Mouse (Mus musculus) urinary bladder, postnatal 14 days (tissue): Measurements from ENCODE around the gene Acot3.
"Not testable (repeated sequence)": the region's sequence is repeated elsewhere in the genome, so short reads cannot be mapped to it uniquely, and the experiment has no call there.

Experiments used
- DNase-seq: peaks from one replicate; pipeline ENCODE4 v3.0.0; 2021; ENCODE audit warnings: low spot score

Gene Acot3

DNA sequence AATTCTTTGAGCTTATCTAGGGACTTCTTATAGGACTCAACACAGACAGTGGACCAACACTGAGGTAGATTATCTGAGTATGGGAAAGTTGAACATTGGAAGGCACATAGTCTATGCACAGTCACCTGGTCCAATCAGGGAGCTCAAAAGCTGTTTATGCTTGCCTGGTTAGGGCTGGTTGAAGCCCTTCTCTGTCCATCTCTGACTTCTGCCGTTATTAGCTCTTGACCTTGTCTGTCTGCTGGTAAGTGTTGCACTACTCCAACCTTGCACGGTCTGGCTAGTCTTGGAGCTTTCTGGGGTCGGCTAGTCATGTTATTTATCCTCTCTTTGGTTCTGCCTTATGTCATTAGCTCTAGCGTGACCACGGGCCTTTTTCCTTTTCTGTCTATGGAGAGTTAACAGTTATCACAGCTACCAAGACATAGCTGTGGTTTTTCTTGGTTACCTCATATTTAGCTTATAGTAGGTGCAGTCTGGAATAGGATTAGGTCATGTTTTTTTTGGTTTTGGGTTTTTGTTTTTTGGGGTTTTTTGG, at the start of gene Acot3:
Gene Acot3 (plus strand): TSS at position 208 of the 538 bp plus-strand sequence.
- DNase-seq = no peak

DNA sequence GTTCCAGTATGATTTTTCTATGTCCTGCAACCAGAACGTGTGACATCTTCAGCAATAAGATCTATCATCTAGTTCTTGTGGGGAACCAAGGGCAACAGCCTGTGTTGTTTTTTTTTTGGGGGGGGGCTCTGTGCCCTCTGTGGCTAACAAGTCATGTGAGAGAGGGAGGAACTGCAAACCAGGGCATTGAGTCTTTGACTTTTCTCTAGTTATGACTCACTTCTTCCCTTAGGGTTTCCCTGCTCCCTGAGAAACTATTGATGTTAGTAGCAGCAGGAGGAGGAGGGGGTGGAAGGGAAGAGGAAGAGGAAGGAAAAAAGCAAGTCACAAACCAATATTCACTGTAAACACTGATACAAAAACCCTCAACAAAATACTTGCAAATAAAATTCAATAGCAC, 48.1 kb upstream of the Acot3 start:
- DNase-seq = no peak

DNA sequence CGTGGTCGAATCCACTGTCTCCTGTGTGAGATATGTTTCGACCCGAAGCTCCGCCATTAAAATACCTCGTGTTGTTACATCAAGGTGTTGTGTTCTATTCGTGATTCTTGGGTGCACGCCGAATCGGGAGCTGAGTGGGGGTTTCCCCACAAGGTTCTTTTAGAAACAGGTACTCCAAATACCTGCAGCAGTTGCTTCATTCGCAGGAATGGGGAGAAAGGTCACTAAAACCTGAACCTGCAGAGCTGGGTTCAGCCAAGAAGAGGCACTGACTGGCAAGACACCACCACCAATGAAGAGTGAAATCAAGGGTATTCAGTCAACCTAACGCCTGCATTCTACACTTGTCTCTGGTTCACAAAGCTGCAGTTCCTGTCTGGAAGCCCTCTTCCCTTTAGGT, 43.7 kb upstream of the Acot3 start:
- DNase-seq = no peak

DNA sequence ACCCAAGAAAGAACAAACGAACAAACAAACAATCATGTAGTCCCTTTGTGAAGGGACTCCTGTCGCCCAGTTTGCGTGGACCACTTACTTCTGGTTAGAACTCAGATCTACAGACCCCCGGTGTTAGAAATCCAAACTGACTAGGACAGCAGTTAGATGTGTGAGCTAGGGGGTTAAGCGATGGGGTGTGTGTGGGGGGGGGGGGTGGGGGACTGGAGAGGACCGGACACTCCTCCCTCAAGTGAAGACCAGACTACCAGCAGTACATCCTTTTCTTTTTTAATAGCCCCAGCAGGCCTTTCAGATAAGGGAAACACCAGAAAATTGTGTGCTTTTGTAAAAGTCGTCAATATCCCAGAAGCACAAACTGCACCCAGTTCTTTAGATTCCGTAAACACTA, 43.2 kb upstream of the Acot3 start:
- no peak for DNase-seq

DNA sequence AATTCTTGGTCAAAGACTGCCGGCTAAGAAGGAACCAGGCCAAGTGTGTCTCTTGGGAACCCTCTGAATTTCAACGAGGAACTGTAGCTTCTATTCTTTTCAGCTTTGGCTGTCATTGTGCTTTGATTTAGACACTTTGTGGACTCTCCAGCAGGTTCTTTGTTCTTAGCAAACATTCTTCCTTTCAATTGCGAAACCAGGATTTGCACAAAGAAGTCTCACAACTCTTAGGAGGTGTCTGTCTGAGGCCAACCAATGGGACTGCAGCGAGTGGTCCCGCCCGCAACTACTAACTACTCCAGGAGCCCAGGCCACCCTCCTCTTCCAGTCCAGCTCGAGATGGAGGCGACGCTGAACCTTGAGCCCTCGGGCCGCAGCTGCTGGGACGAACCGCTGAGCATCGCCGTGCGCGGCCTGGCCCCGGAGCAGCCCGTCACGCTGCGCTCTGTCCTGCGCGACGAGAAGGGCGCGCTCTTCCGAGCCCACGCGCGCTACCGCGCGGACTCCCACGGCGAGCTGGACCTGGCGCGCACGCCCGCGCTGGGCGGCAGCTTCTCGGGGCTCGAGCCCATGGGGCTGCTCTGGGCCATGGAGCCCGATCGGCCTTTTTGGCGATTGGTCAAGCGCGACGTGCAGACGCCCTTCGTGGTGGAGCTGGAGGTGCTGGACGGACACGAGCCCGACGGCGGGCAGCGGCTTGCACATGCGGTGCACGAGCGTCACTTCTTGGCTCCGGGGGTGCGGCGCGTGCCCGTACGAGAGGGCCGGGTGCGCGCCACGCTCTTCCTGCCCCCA, 42.6 kb upstream of the Acot3 start, which contains the start of gene Acot1:
Gene Acot1 (plus strand): TSS at position 320 of the 795 bp plus-strand sequence.
- DNase-seq = peak; percentile 80

DNA sequence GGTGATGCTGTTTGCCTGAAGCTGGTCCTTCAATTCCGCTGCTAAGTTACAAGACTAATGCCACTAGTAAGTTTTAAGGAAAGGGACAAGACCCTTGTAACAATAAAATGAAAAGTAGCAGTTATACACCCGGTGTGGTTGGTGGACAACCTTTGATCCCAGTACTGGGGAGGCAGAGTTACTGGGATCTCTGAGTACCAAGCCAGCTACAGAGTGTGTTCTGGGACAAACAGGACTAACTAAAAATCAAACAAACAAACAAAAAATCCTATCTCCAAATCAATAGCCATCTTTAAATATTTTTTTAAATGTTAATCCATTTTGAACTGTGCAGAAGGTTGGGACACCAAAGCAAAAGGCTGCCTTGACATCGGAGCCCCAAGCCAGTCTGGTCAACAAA, 41.7 kb upstream of the Acot3 start:
- no peak for DNase-seq

DNA sequence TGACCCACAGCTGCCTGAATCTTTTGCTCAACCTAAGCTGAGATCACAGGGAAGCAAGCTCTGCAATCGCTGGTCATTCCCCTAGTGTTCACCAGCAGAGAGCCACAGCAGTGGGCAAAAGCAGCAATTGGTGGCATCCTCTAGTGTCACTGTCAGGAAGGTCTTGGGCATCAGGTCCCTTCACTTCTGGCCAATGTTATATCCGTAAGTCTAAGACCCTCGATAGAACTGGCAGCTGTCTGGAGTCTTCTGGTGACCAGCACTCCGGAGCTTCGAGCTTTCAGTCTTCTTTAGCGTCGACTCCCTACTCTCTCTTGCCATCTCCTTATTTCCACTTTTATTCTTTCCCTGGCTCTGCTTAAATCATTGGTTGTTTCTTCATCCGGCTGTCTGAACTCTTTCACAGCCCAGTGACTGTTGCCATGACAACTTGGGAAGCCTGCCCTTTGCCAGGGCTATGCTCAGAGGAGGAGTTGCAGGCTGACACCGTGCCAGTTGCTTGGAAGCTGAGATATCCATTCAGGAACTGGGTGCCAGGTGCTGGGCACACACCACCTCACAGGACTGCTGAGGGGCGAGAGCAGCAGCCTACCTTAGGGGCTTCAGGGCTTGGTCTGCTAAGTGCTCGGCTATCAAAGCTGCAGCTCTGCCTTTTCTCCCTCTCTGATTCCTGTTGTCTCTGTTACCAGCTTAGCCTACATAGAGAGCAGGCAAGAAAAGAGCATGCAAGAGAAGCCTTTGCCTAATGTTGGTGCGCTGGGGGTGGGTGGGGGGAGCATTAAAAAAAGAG, 40.5 kb upstream of the Acot3 start:
- DNase-seq = peak; percentile 76

DNA sequence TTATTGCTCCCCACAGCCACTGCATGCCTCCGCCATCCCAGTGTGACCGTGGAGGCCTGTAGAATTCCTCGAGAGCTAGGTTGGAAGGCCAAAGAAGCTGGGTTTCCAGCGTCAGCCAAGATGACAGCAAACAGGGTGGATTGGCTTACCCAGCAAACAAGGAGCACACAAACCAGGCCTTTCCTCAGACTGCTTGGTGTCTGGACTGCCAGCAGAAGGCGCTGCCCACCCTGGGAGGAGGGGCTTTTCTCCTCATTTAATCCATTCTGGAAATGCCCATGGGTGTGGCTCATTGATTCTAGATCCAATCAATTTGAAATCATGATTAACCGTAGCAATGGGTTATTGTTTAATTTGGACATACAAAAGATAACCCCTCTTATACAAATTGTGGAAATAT, 38.8 kb upstream of the Acot3 start:
- no peak for DNase-seq

DNA sequence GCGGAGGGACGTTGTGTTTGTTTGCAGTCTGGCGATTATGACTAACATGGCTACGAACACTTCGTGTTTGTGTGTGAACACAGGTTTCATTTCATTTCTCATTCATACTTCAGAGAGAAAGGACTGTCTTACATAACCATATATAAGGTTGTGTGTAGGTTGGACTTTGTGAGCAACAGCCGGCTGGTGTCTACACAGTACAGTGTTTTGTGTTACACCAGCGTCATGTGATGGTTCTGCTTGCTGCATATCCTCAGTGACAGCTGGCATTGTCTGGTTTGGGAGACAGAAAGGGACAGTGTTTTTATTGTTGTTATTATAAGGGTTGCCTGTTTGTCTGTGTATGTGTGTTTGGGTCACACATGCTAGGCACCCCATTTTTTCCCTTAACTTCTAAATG, 38.2 kb upstream of the Acot3 start:
- no peak for DNase-seq

DNA sequence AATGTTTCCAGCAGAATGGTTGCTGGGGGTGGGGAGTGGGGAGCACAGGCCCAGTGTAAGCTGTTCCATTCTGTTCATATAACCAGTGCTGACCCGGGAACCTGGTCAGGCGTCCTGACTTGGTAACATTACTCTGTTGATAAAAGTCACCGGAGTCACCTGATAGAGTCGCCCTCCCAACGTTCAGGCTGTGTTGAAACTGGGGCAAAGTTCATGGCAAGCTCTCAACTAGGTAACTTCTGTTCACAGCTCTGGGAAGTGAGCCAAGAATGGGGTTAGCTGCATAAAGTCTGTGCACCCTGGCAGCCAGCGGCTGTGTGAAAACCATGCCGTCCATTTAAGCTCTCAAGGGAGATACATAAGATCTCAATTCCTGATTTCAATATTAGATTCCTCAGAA, 31.4 kb upstream of the Acot3 start:
- DNase-seq = peak; percentile 86

DNA sequence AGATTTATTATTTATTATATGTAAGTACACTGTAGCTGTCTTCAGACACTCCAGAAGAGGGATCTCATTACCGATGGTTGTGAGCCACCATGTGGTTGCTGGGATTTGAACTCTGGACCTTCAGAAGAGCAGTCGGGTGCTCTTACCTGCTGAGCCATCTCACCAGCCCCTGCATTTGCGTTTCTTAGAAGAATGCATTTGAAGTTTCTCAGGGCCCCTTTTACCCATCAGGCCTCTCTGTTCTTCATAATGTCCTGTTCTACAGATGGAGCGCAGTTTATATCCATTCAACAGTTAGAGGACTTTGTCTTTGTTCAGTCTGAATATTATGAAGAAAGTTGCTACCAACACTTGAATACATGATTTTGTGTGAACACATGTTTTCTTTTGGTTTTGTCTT, 29.7 kb upstream of the Acot3 start:
- DNase-seq = not testable (repeated sequence)

DNA sequence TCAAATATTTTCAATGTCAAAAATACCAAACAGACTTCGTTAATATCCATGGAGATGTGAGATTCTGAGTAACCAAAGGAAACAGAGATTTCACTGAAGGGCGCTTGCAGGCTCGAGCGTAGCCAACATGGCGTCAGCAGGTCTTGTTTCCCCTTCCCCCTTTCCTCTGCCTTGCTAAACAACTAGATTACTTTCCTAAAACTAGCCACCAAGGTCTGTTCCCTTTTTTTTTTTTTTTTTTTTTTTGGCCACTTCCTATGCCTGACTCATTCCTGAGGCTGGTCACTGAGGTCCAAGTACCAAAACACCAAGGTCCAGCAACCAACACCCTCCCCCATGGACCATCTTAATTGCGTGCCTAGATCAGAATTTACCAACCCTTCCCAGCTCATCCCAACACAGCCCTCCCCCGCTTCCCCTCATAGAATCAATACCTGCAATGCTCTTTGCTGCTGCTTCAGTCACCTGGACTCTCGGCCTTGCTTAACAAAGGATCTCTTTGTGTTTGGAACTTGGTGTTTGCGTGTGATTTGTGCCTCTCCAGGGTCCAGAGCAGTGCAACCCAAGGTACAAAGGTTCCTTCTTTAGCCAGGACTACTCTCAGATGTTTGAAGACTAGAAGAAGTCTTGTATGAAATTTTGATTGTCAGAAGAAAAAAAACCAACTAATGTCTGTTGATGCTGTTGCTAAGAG, 28.7 kb upstream of the Acot3 start:
- DNase-seq = no peak

DNA sequence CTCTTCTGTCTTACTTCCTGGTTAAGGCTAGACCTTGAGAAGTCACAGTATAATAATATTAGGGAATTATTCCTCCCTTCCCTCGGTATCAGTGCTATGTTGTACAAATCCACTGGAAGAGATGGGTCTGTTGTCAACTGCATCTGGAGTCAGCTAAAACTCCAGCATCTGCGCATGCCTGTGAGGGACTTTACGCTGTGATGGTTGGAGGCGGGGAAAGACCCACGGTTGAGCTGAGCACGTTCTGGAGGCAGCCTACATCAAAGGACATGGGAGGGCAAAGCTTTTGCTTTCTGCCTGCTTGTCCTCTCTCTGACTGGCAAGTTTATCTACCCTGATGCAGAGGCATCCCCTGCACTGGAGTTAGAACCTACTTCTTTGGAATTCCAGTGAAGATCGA, 26.1 kb upstream of the Acot3 start:
- no peak for DNase-seq

DNA sequence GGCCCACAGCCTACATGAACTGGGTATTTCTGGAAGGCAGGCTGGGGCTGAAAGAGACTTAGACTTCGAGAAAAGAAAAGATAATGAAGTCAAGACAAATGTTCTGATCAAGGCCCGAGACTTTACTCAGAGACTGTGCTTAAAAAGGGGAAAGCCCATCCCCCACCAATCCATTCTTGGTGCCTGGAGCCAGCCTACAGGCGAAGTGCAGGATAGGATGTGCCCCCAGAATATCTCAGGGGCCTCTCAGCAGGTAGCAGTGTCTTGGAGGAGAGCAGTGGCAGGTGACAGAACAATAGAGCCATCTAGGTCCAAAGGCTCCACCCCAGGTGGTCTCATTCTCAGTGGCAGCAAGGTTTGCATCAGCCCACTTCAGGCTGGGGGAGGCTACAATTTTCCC, 23.6 kb upstream of the Acot3 start:
- not testable (repeated sequence) for DNase-seq

DNA sequence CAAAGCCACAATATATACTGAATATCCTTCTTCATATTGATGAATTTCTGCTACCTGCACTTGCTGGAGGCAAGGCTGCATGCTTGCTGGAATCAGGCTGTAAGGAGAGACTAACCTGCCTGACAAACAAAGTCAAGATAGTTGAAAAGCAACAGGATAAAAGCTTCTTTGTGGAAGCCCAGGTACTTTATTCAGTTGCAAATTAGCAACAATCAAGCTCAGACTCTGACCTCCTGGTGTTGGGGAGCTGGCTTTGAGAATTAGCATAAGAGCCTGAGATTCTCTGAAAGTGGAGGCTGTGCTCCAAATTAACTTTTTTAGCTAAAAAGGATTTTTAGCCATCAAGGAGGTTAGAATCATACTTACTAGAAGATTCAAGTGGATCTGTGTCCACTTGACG, 22.9 kb upstream of the Acot3 start:
- DNase-seq = not testable (repeated sequence)

DNA sequence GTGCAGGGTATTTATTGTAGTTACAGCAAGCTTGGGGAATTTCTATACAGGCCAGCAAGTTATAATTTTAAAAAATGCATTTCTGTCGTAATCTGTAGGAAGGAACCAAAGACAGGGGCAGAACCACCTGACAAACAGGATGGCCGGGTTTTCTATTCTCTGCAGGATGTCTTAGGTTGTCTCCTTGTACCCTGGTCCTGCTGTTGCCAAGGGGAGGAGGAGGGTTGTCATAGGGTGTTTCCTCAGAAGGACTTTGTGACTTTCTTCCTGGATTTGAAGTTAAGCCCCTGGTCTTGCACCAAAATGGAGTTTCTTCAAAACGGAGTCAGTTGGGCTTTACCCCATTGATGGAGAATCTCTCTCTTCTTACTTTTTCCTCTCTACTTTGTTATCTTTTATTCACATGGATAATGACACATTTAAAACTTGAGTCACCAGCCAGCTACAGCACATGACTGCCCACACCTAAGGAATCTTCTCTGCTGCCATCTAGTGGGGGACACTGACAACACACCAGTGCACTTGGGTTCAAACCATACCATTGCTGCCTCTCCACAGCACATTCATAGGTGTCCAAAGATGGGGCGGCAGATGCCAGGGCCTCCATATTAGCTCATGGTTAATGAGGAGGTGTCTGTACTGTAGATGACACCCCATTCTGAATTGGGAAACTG, 21.1 kb upstream of the Acot3 start:
- peak; percentile 80 for DNase-seq

DNA sequence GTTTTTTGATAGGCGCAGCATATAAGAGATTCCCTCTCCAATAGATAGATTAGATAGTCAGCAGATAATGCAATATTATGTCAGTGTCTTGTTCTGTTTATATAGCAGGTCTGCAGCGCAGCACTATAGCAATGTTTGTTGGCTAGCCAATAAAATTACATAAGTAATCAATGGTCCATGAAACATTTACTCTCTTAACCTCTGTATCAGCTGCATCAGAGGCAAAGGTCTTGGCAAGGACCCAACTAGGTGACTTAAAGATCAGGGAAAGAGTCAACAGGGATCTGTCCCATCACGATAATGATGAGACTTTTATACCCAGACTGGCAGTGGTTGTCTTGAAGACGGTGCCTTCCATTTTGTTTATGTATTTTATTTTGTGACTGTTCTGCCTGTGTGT, 19.1 kb upstream of the Acot3 start:
- DNase-seq = no peak

DNA sequence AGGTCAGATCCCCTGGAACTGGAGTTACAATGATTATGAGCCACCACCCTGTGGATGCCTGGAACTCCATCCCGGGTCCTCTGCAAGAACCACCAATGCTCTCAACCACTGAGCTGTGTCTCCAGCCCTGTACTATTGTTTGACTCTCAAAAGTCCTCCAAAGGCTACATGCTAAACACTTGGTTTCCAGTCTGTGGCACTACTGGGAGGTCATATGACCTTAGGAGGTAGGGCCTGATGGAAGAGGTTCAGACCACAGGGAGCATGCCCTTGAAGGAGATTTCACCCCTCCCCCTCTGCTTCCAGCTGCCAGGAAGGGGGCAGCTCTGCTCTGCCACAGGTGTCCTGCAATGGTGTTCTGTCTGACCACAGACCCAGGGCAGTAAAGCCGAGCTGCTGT, 18.6 kb upstream of the Acot3 start:
- DNase-seq = not testable (repeated sequence)

DNA sequence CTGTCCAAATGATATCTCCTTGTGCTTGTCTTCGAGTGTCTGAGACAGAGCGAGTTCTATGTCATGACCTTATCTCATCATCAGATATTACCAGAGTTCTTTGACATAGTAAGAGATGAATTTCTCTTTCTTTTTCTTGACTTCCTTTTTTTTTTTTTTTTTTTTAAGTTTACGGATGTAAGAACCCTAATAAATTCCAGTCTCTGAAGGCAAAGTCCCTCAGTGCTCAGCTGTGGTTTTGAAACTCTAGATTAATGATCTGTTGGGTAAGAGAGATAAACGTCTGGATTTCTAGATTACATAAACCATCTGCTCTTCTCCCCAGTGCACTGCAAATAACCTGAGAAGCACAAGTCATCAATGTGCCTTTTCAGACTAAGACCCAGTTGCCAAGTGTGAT, 17.8 kb upstream of the Acot3 start:
- no peak for DNase-seq

DNA sequence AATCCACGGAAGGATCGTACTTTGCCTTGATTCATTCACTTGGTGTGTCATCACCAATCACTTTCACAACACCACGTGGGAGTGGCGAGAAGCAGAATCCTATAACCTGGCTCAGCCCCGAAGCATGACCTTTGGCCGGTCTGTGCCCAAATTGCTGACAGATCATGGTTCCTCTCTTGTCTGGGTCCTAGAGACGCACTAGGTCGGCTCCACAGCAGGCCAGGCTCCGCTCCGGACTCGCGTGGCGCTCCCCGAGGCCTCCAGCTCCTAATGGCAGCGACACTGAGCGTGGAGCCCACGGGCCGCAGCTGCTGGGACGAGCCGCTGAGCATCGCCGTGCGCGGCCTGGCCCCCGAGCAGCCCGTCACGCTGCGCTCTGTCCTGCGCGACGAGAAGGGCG, 13.7 kb upstream of the Acot3 start, which contains the start of gene Acot4:
Gene Acot4 (plus strand): TSS at position 139 of the 400 bp plus-strand sequence.
- not testable (repeated sequence) for DNase-seq

DNA sequence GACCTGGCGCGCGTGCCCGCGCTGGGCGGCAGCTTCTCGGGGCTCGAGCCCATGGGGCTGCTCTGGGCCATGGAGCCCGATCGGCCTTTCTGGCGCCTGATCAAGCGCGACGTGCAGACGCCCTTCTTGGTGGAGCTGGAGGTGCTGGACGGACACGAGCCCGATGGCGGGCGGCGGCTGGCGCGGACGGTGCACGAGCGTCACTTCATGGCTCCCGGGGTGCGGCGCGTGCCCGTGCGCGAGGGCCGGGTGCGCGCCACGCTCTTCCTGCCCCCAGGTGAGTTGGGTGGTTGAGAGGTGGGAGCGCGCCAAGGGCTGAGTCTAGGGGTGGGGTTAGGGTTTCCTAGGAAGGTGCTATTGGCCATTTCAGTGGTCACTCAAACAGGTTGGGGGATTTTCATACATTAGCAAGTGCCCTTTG, 13.2 kb upstream of the Acot3 start, which contains the start of gene Gm49366:
Gene Gm49366 (plus strand): TSS at position 245 of the 421 bp plus-strand sequence.
- peak; percentile 29 for DNase-seq

DNA sequence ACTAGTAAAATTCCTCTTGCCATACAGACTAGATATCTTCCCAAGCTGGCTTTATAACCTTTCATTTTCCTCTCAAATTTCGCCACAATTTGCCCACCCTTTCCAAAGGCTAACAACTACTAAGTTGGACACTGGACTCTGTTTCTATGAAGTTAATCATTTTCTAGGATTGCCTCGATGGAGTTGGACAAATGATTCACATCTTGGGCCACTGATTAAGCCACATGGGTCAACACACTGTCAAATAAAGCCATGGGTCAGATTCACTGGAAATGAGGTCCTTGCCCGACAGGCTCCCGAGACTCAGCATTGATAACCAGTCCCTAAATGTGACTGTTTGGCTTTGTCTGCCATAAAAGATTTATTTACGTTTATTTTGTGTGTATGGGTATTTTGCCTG, 9.7 kb upstream of the Acot3 start:
- DNase-seq = no peak
